Mouse (Mus musculus): Measurements from ENCODE around the gene Gstt2.
"Not testable (repeated sequence)": the region's sequence is repeated elsewhere in the genome, so short reads cannot be mapped to it uniquely, and the experiment has no call there.

Gene Gstt2

GRCm38 (mm10) chr10:75837248-75837759, at the start of gene Gstt2:
Gene Gstt2 (minus strand): TSS chr10:75837424.
- CTCF ChIA-PET: interaction anchor here (0.7 kb wide), 1 partner anchor 233 kb away, joined by 3 read pairs; no protein-coding TSS in a partner anchor

- CTCF ChIA-PET: no interaction called here
These were observed 47.5 kb upstream of the Gstt2 start for GRCm38 (mm10) chr10:75884742-75885141.

- CTCF ChIA-PET: interaction anchor here (0.6 to 1.7 kb wide), 4 partner anchors 13 to 634 kb away, joined by 3 to 10 read pairs (median 6); no protein-coding TSS in a partner anchor
These were observed 46.0 kb upstream of the Gstt2 start for GRCm38 (mm10) chr10:75883232-75883552.

- CTCF ChIA-PET: interaction anchor here (0.6 to 1.7 kb wide), 5 partner anchors 12 to 633 kb away, joined by 3 to 25 read pairs (median 9); no protein-coding TSS in a partner anchor
These were observed 45.4 kb upstream of the Gstt2 start for GRCm38 (mm10) chr10:75882433-75883231.

- CTCF ChIA-PET: interaction anchor here (0.6 to 1.7 kb wide), 3 partner anchors 47 to 138 kb away, joined by 3 to 25 read pairs (median 9); no protein-coding TSS in a partner anchor
These were observed 44.6 kb upstream of the Gstt2 start for GRCm38 (mm10) chr10:75881578-75882432.

GRCm38 (mm10) chr10:75880771-75881577, 43.8 kb upstream of the Gstt2 start:
- CTCF ChIA-PET: interaction anchor here (0.6 kb wide), 1 partner anchor 137 kb away, joined by 3 read pairs; no protein-coding TSS in a partner anchor

GRCm38 (mm10) chr10:75880351-75880750, 43.1 kb upstream of the Gstt2 start:
- CTCF ChIA-PET: no interaction called here

GRCm38 (mm10) chr10:75878836-75879235, 41.6 kb upstream of the Gstt2 start:
- CTCF ChIA-PET: interaction anchor here (1.0 kb wide), 1 partner anchor 9 kb away, joined by 7 read pairs; no protein-coding TSS in a partner anchor

GRCm38 (mm10) chr10:75873543-75874170, 36.4 kb upstream of the Gstt2 start:
- CTCF ChIA-PET: no interaction called here

- CTCF ChIA-PET: no interaction called here
These were observed 35.8 kb upstream of the Gstt2 start for GRCm38 (mm10) chr10:75872915-75873542.

- CTCF ChIA-PET: no interaction called here
These were observed 35.0 kb upstream of the Gstt2 start for GRCm38 (mm10) chr10:75872025-75872914.

- CTCF ChIA-PET: interaction anchor here (0.6 kb wide), 1 partner anchor 125 kb away, joined by 5 read pairs; no protein-coding TSS in a partner anchor
These were observed 24.4 kb upstream of the Gstt2 start for GRCm38 (mm10) chr10:75861587-75861986.

GRCm38 (mm10) chr10:75860746-75861145, 23.5 kb upstream of the Gstt2 start:
- CTCF ChIA-PET: interaction anchor here (0.6 kb wide), 1 partner anchor 126 kb away, joined by 5 read pairs; no protein-coding TSS in a partner anchor

GRCm38 (mm10) chr10:75859786-75860470, 22.7 kb upstream of the Gstt2 start, which contains the start of gene Mif:
Gene Mif (minus strand): TSS chr10:75860240.
- CTCF ChIA-PET: not testable (repeated sequence)

GRCm38 (mm10) chr10:75859107-75859746, 22.0 kb upstream of the Gstt2 start:
- CTCF ChIA-PET: no interaction called here

- CTCF ChIA-PET: no interaction called here
These were observed 20.4 kb upstream of the Gstt2 start for GRCm38 (mm10) chr10:75857598-75857997.

GRCm38 (mm10) chr10:75856976-75857375, 19.8 kb upstream of the Gstt2 start:
- CTCF ChIA-PET: interaction anchor here (1.2 kb wide), 1 partner anchor 10 kb away, joined by 3 read pairs; no protein-coding TSS in a partner anchor

Data from spleen, embryonic (tissue).